Mouse (Mus musculus) layer of hippocampus, adult 9-10 months (tissue): ENCODE data around the gene Foxp4.
"Not testable (repeated sequence)": the region's sequence is repeated elsewhere in the genome, so short reads cannot be mapped to it uniquely, and the experiment has no call there.

Source experiments
- DNase-seq: peaks from one replicate; pipeline ENCODE4 v3.0.0; 2022; ENCODE audit warnings: low spot score

The Foxp4 gene

DNA sequence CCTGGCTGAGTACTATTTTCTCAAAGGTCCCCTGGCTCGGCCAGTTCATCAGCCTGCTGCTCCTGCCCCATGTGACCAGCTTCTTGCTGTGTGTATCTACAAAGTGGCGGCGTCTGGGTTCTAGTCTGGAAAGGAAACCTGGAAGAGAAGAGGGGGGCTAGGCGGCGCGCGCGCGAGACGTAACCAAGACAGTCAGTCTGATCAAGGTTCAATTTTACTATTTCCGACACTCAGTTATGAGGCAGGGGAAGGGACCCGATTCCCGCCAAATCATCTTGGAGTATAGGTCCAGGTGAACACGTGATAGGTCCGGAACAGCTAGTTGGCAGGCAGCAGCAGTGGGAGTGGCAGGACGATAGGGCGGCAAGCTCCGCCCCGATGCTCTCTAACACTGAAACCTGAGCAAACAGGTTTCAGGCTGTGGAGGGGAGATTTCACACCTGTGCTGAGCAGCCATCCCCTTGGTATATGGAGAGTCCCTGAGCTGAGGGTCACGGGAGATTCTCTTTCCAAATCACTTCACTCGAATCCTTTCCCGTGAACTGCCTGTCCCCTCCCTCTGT, 72.6 kb downstream of the Foxp4 start:
- DNase-seq, result not testable (repeated sequence)

DNA sequence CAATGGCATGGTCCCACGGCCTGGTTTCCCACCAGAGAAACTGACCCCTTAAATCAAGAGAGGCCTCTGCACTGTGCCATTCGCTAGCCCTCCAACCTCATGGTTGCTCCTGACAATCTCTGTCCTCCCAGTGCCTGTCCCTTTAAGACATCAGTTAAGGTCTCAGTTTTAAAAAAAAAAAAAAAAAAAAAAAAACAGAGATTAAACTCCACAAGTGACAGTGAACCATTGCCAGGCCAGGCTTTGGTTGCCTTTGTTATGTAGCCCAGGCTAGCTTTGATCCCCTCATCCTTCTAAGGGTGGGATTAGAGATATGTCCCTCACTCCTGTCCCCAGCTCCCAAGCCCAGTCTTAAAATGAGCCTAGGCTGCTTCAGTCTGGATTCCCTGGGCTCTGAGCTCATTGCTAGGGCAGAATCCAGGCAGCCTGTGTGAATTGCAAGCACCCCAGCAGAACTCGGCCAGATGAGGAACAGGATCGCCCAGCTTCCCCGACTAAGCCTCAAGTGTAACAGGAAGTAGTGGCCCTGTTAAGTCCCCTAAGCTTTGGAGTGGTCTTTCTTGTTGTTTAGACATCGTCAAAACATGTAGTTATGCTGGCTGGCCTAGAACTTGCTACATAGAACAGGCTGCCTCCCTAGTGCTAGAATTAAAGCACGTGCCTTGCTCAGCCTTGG, 73.7 kb downstream of the Foxp4 start:
- no peak for DNase-seq

- DNase-seq, result no peak
Observed at GRCm38 (mm10) chr17:47850035-47850434, 74.4 kb downstream of the Foxp4 start.

DNA sequence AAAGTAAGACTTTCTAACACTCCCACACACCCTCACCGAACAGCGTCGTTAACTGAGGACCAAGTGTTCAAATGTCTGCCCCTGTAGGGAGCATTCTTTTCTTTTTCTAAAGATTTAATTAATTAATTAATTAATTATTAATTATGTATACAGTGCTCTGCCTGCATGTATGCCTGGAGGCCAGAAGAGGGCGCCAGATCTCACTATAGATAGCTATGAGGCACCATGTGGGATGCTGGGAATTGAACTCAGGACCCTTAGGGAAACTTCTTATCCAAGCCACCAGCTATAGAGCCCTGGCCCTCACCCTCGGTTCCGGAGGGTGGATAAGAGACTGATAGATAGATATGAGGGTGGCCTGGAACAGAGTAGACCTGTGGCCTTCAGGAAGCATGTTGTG, 76.5 kb downstream of the Foxp4 start:
- DNase-seq, result no peak

- no peak for DNase-seq
Observed at GRCm38 (mm10) chr17:47845609-47846008, 78.8 kb downstream of the Foxp4 start.

DNA sequence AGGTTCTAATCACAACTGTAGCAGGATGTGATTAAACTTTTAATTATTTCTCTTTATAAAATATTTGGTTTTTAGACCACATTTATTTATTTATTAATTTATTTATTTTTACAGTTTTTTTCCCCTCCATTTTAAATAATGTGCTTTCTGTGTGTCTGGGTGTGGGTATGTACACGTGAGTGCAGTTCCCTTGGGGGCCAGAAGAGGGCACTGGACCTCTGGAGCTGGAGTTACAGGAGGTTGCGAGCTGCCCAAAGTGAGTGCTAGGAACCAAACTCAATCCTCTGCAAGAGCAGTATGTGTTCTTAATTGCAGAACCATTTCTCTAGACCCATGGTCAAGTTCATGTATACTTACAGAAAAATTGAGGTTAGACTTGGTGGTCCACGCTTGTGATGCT, 81.0 kb downstream of the Foxp4 start:
- DNase-seq, result no peak

DNA sequence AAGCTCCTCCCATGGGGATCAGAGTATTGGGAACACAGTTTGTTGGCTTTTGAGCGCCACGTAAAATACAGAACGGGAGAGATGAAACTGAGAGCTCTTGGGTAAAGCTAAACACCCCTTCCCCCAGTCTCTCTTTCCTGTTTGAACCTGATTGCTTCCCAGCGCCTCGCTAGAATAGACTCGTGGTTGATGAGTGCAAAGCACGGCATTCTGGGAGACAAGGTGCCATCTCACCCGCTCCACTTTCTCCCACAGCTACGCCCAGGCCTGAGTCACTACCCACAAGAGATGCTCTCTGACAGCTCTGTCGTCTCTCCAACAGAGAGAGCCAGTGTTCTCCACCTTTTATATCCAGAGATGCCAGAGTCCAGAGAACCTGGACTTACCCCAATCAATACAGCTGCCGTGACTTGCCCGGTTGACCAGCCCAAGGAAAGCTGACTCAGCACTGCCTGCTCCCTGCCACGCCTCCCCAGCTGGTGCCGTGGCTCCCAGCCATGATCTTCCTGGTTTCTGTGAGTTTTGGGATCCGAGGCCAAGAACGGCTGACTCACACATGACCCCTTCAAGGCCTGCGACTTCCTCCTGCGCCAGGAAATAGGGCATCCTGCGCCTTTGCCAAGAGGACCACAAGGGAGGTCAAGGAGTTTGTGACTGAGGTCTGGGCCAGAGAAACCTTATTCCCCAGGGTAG, 82.4 kb downstream of the Foxp4 start:
- no peak for DNase-seq

DNA sequence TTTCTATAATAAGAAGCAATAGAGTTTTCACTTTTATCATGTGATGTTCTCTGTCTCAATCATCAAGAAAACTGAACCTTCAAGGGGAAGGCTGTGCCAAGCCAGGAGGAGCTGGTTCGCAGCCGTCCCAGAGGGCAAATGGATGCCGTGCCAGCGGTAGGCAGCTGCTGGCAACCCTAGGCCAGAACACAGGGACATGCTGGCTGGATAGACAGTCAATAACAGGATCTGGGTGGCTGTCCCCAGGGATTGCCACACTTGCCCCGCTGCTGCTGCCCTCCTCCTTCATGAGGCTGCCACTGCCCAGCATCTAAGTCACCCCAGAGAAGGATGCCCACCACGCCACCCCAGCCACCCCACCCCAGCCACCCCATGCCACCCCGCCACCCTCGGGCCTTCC, 82.9 kb downstream of the Foxp4 start:
- DNase-seq, result no peak

DNA sequence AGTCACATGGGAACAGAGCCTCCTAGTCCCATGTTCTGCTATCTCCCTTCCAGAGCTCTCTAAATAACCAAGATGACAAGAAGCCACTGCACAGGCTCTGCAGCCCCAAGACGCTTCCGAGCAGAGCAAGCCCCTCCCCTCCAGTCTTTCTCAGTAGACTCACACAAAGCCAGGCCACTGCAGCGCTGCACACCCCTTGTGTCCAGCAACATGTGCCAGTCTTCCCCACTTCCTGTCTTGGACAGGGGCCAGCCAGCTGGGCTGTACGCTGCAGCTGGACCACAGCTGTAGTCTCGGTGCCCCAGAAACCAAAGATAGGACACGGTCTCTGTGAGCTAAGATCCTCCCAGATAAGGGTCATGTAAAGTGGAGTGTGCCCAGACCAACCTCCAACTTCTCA, 86.6 kb downstream of the Foxp4 start:
- DNase-seq, result no peak

DNA sequence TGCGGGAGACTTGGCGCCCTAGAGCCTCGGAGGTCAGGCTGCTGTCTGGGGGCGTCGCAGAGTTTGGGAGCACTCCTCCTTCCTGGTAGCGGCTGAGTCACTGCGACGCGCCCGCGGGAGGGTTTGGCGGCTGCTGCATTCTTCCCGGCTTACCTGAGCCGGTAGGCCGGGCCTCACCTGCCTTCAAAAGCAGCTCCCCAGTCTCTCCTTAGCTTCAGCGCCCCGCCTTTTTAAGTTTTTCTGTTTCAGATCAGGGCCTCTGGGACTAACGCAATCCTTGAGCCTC, 90.0 kb downstream of the Foxp4 start, which contains the start of gene Mdfi:
Mdfi (minus strand) TSS at position 210 of the 286 bp plus-strand sequence.
- DNase-seq, result no peak

GRCm38 (mm10) chr17:47833628-47834481, 90.6 kb downstream of the Foxp4 start:
- DNase-seq, result no peak

DNA sequence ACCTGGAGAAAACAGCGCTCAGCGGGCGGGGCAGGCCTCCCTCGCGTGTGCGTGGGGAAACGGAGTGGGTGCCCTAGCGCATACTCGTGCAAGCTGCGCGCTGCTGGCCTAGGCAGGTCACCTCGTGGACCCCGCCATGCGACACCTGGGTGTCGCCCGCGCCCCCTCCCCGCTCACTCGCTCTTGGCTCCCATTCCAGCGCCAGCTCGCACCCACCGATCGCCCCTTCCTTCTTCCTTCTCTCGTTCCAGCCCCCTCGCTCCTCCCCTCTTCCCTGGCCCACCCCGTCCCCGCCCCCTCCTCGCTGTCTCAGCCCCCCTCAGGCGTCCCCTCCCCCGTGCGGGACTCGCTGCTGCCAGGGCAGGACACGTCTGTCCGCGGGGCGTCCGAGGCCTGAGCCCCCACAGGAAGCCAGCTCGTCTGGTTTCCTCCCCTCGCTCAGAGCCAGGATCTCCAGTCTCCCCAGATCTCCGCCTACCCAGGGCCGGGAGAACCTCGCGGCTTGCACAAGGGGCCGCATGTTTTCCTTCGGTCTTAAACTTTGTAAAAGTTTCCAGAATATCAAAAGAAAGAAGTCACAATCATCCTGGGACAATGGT, 91.3 kb downstream of the Foxp4 start:
- no peak for DNase-seq

DNA sequence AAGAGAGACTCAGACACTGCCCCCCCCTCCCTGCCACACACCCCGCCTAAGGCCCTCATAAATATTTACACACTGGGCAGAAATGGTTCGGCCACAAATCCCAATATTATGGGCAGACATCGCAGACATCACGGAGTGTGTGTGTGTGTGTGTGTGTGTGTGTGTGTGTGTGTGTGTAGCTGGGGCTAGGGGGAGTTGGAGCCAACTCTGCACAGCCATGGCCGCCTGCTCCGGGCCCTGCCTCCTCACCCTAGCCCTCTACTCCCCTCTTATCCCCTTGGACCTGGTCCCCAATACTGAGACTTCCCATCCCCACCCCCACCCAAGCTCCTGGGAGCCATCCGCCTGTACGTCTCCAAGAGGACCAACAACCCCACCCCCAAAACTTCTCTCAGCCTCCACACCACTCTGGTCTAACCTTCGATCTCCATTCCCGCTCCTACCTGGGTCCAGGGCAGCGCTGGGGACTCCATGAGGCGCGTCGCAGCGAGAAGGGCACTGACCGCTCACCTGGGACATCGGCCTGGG, 91.9 kb downstream of the Foxp4 start:
- DNase-seq, result no peak

- DNase-seq, result no peak
Observed at GRCm38 (mm10) chr17:47831772-47832171, 92.7 kb downstream of the Foxp4 start.

GRCm38 (mm10) chr17:47831161-47831560, 93.3 kb downstream of the Foxp4 start:
- no peak for DNase-seq

DNA sequence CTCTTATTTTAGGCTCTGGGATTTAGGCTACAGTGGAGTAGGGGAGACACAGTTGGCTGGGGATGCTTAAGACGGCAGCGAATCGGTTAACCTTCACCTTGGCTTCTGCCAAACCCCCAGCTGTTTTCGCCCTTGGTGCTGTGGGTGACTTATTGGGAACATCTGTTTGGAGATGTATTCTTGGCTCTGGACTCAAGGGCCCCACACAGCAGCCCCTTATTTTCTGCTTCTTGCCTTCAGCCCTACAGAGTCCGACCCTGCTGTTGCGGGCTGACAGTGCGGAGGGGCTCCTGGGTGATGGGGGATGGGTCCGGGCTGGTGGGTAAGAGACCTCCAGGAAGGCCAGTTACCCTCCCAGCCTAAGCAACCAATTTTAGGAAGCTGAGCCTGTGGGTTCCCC, 103.1 kb downstream of the Foxp4 start:
- DNase-seq, result no peak

- DNase-seq, result no peak
Observed at GRCm38 (mm10) chr17:47818038-47818725, 106.3 kb downstream of the Foxp4 start.
